Mouse (Mus musculus) adrenal gland, adult 2 months (tissue): Measurements from ENCODE around the gene Itpripl1. TPM values are rescaled to one million over a fixed set of nuclear protein-coding genes. Genes with fewer than 3 reads are reported as not detected.
"Not testable (repeated sequence)": the region's sequence is repeated elsewhere in the genome, so short reads cannot be mapped to it uniquely, and the experiment has no call there.

Experiments
- DNase-seq: peaks from one replicate; pipeline ENCODE4 v3.0.0; 2021
- polyA plus RNA-seq: library from polyadenylated mRNA; depleted of rRNA; stranded (reverse); fragments of >200 nt; gene quantifications from 2 replicates; pipeline ENCODE4 v1.2.3, GENCODE M21; 2012; rRNA removed
- total RNA-seq, 2 experiments: library from RNA; stranded (reverse); gene quantifications; 2 replicates each; pipeline ENCODE4 v1.2.3; 2021

Itpripl1 gene
- total and polyA plus RNA-seq, 3 experiments = 3.3 to 7.0 (median 5.1) TPM

DNA sequence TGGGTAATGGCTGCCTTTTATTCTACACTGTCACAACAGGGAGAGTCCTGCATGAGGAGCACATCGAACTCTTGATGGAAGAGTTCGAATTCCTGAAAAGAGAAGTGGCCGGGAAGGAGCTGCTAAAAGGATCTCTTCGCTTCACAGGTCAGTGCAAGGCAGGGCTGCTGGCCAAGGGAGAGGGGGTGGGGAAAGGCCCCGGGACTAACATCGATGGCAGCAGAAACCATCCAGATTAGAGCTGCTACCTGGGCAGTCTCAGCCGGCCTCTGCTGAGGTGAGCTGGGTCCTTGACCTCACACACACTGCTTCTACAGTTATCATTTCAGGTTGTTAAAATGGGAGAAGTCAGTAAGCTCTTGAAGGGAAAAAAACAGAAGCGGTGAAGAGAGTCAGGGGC, 51.2 kb downstream of the Itpripl1 start:
- no peak for DNase-seq

DNA sequence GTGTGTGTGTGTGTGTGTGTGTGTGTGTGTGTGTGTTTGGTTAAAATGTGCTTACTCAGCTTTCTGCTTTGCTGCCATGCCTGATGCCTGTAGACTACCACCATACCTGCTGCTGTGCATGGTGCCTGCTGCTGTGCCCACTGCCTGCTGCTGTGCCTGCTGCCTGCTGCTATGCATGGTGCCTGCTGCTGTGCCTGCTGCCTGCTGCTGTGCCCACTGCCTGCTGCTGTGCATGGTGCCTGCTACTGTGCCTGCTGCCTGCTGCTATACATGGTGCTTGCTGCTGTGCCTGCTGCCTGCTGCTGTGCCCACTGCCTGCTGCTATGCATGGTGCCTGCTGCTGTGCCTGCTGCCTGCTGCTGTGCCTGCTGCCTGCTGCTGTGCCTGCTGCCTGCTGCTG, 53.1 kb downstream of the Itpripl1 start:
- DNase-seq = not testable (repeated sequence)

Other genes with a start within 250 kb of the Itpripl1 start
- gene Sppl2a, start 210.2 kb downstream of the Itpripl1 start, total RNA-seq = 10 to 100 TPM; 72.2 to 86.9 TPM
- gene Sppl2a, start 210.2 kb downstream of the Itpripl1 start, polyA plus RNA-seq = 9.1 and 10.6 TPM in 2 replicates
- 10 to 100 TPM in 1 of 2 experiments, 1 to 10 TPM in 1; 8.3 to 10.6 TPM for gene Ap4e1, start 134.7 kb downstream of the Itpripl1 start, total RNA-seq
- gene Ap4e1, start 134.7 kb downstream of the Itpripl1 start, polyA plus RNA-seq = 1.0 TPM in 2 replicates
- gene Blvra, start 72.8 kb downstream of the Itpripl1 start, total RNA-seq = 10 to 100 TPM; 24.3 to 27.8 TPM
- gene Blvra, start 72.8 kb downstream of the Itpripl1 start, polyA plus RNA-seq = 2.9 TPM in 2 replicates
- gene Ncaph, start 9.5 kb downstream of the Itpripl1 start, total RNA-seq = 1 to 10 TPM; 1.4 to 2.6 TPM
- 0.46 and 0.89 TPM in 2 replicates for gene Ncaph, start 9.5 kb downstream of the Itpripl1 start, polyA plus RNA-seq
- 1 to 10 TPM; 1.6 to 2.0 TPM for gene 1810024B03Rik, start 64.8 kb upstream of the Itpripl1 start, total RNA-seq
- gene 1810024B03Rik, start 64.8 kb upstream of the Itpripl1 start, polyA plus RNA-seq = 1.0 and 1.3 TPM in 2 replicates
- 10 to 100 TPM; 66.7 to 69.2 TPM for gene Snrnp200, start 64.9 kb upstream of the Itpripl1 start, total RNA-seq
- 21.0 and 23.7 TPM in 2 replicates for gene Snrnp200, start 64.9 kb upstream of the Itpripl1 start, polyA plus RNA-seq
- gene Ciao1, start 104.4 kb upstream of the Itpripl1 start, total RNA-seq = 100 to 1,000 TPM in 1 of 2 experiments, 10 to 100 TPM in 1; 82.1 to 127 TPM
- 42.7 and 59.3 TPM in 2 replicates for gene Ciao1, start 104.4 kb upstream of the Itpripl1 start, polyA plus RNA-seq
- gene Tmem127, start 104.5 kb upstream of the Itpripl1 start, total RNA-seq = 10 to 100 TPM; 84.1 to 87.6 TPM
- 131 and 150 TPM in 2 replicates for gene Tmem127, start 104.5 kb upstream of the Itpripl1 start, polyA plus RNA-seq
- 100 to 1,000 TPM in 1 of 2 experiments, 10 to 100 TPM in 1; 81.7 to 117 TPM for gene Stard7, start 126.8 kb upstream of the Itpripl1 start, total RNA-seq
- gene Stard7, start 126.8 kb upstream of the Itpripl1 start, polyA plus RNA-seq = 74.4 and 104 TPM in 2 replicates
- under 1 TPM; 0.17 to 0.76 TPM for gene Dusp2, start 192.7 kb upstream of the Itpripl1 start, total RNA-seq
- gene Dusp2, start 192.7 kb upstream of the Itpripl1 start, polyA plus RNA-seq = 1.3 and 2.2 TPM in 2 replicates
- gene Astl, start 195.2 kb upstream of the Itpripl1 start, total RNA-seq = not detected
- gene Astl, start 195.2 kb upstream of the Itpripl1 start, polyA plus RNA-seq = not detected in 2 replicates
- gene Adra2b, start 219.8 kb upstream of the Itpripl1 start, total RNA-seq = 1 to 10 TPM; 1.6 to 1.9 TPM
- gene Adra2b, start 219.8 kb upstream of the Itpripl1 start, polyA plus RNA-seq = 1.1 and 1.5 TPM in 2 replicates